Mouse (Mus musculus): ENCODE measurements at regions not wholly inside any gene's neighbourhood (a gene's known extent, or its start where the extent isn't known, plus 50 kb on each side); places are given as distances from the start of the nearest gene placed in this dataset.

GRCm38 (mm10) chr15:43615727-43616126 is 3481.6 kb downstream of the 9330182O14Rik start:
- no peak overlapping the region for H3K9ac ChIP-seq (ENCODE audit: low read length)
- no peak for ATAC-seq (ENCODE audit: low FRiP score, low TSS enrichment)
- H3K9me3 ChIP-seq (ENCODE audit: control insufficient read depth, low read length), result no peaks in the 10 kb centered on the region
- no peaks in the 10 kb centered on the region for H3K36me3 ChIP-seq (ENCODE audit: control insufficient read depth, insufficient read depth, low read length)
- no peak for TF ChIP-seq CTCF (IDR thresholded peaks at IDR 0.05; ENCODE audit: low read depth)
- no peak for TF ChIP-seq EP300 (optimal IDR thresholded peaks at IDR 0.05)
- no peak for DNase-seq (ENCODE audit: low spot score)
- no peaks in the 10 kb centered on the region for H3K4me1 ChIP-seq (replicated peaks; ENCODE audit: control insufficient read depth, insufficient read depth)
- no peaks in the 10 kb centered on the region for H3K27me3 ChIP-seq (ENCODE audit: control insufficient read depth, insufficient read depth, low read length)
- H3K27ac ChIP-seq (replicated peaks), result no peak overlapping the region
- no peak overlapping the region for H3K4me2 ChIP-seq (replicated peaks; ENCODE audit: low read depth)
- H3K4me3 ChIP-seq (ENCODE audit: low read depth, low read length), result no peak overlapping the region
- WGBS, result 71% methylated on average over 1 of the region's 1 CpGs

GRCm38 (mm10) chr15:43624431-43624965 is 3490.3 kb downstream of the 9330182O14Rik start:
- Histone ChIP-seq H3K27ac (replicated peaks) (no peak overlapping the region), H3K4me1 (replicated peaks; ENCODE audit: control insufficient read depth, insufficient read depth) (no peaks in the 10 kb centered on the region), H3K9me3 (ENCODE audit: control insufficient read depth, low read length) (no peaks in the 10 kb centered on the region), H3K4me3 (ENCODE audit: low read depth, low read length) (no peak overlapping the region), H3K27me3 (ENCODE audit: control insufficient read depth, insufficient read depth, low read length) (no peaks in the 10 kb centered on the region), H3K36me3 (ENCODE audit: control insufficient read depth, insufficient read depth, low read length) (no peaks in the 10 kb centered on the region), H3K9ac (ENCODE audit: low read length) (no peak overlapping the region), H3K4me2 (replicated peaks; ENCODE audit: low read depth) (no peak overlapping the region)
- no peak for TF ChIP-seq CTCF (IDR thresholded peaks at IDR 0.05; ENCODE audit: low read depth)
- TF ChIP-seq EP300 (optimal IDR thresholded peaks at IDR 0.05), result no peak
- DNase-seq (ENCODE audit: low spot score) (no peak), ATAC-seq (ENCODE audit: low FRiP score, low TSS enrichment) (no peak)
- 44% methylated on average over 2 of the region's 2 CpGs for WGBS

GRCm38 (mm10) chr15:43625021-43625510 is 3490.9 kb downstream of the 9330182O14Rik start:
- Histone ChIP-seq H3K4me1 (replicated peaks; ENCODE audit: control insufficient read depth, insufficient read depth) (no peaks in the 10 kb centered on the region), H3K9me3 (ENCODE audit: control insufficient read depth, low read length) (no peaks in the 10 kb centered on the region), H3K4me2 (replicated peaks; ENCODE audit: low read depth) (no peak overlapping the region), H3K27me3 (ENCODE audit: control insufficient read depth, insufficient read depth, low read length) (no peaks in the 10 kb centered on the region), H3K9ac (ENCODE audit: low read length) (no peak overlapping the region), H3K27ac (replicated peaks) (no peak overlapping the region), H3K36me3 (ENCODE audit: control insufficient read depth, insufficient read depth, low read length) (no peaks in the 10 kb centered on the region), H3K4me3 (ENCODE audit: low read depth, low read length) (no peak overlapping the region)
- DNase-seq (ENCODE audit: low spot score), result no peak
- TF ChIP-seq EP300 (optimal IDR thresholded peaks at IDR 0.05) (no peak), CTCF (IDR thresholded peaks at IDR 0.05; ENCODE audit: low read depth) (no peak)
- WGBS, result 72% methylated on average over 4 of the region's 4 CpGs
- ATAC-seq (ENCODE audit: low FRiP score, low TSS enrichment), result no peak

- no peak overlapping the region for H3K27ac ChIP-seq (replicated peaks)
- no peaks in the 10 kb centered on the region for H3K36me3 ChIP-seq (ENCODE audit: control insufficient read depth, insufficient read depth, low read length)
- ATAC-seq (ENCODE audit: low FRiP score, low TSS enrichment) (no peak), DNase-seq (ENCODE audit: low spot score) (no peak)
- TF ChIP-seq EP300 (optimal IDR thresholded peaks at IDR 0.05) (no peak), CTCF (IDR thresholded peaks at IDR 0.05; ENCODE audit: low read depth) (no peak)
- H3K27me3 ChIP-seq (ENCODE audit: control insufficient read depth, insufficient read depth, low read length), result no peaks in the 10 kb centered on the region
- H3K9me3 ChIP-seq (ENCODE audit: control insufficient read depth, low read length), result no peaks in the 10 kb centered on the region
- H3K9ac ChIP-seq (ENCODE audit: low read length), result no peak overlapping the region
- no peaks in the 10 kb centered on the region for H3K4me1 ChIP-seq (replicated peaks; ENCODE audit: control insufficient read depth, insufficient read depth)
- WGBS, result 79% methylated on average over 2 of the region's 2 CpGs
- H3K4me2 ChIP-seq (replicated peaks; ENCODE audit: low read depth), result no peak overlapping the region
- H3K4me3 ChIP-seq (ENCODE audit: low read depth, low read length), result no peak overlapping the region
Observed at GRCm38 (mm10) chr15:43650818-43651500, 3516.8 kb downstream of the 9330182O14Rik start.

- no peaks in the 10 kb centered on the region for H3K9me3 ChIP-seq (ENCODE audit: control insufficient read depth, low read length)
- H3K36me3 ChIP-seq (ENCODE audit: control insufficient read depth, insufficient read depth, low read length), result no peaks in the 10 kb centered on the region
- H3K27me3 ChIP-seq (ENCODE audit: control insufficient read depth, insufficient read depth, low read length), result no peaks in the 10 kb centered on the region
- DNase-seq (ENCODE audit: low spot score), result no peak
- no peak for ATAC-seq (ENCODE audit: low FRiP score, low TSS enrichment)
- no peak overlapping the region for H3K4me3 ChIP-seq (ENCODE audit: low read depth, low read length)
- no peak overlapping the region for H3K27ac ChIP-seq (replicated peaks)
- no peak overlapping the region for H3K9ac ChIP-seq (ENCODE audit: low read length)
- WGBS, result 25% methylated on average over 1 of the region's 1 CpGs
- no peaks in the 10 kb centered on the region for H3K4me1 ChIP-seq (replicated peaks; ENCODE audit: control insufficient read depth, insufficient read depth)
- TF ChIP-seq CTCF (IDR thresholded peaks at IDR 0.05; ENCODE audit: low read depth), result no peak
- TF ChIP-seq EP300 (optimal IDR thresholded peaks at IDR 0.05), result no peak
- no peak overlapping the region for H3K4me2 ChIP-seq (replicated peaks; ENCODE audit: low read depth)
Observed at GRCm38 (mm10) chr15:43663648-43664047, 3529.5 kb downstream of the 9330182O14Rik start.

GRCm38 (mm10) chr15:43678844-43679243 is 3544.7 kb downstream of the 9330182O14Rik start:
- Histone ChIP-seq H3K4me3 (ENCODE audit: low read depth, low read length) (no peak overlapping the region), H3K9ac (ENCODE audit: low read length) (no peak overlapping the region), H3K27me3 (ENCODE audit: control insufficient read depth, insufficient read depth, low read length) (no peaks in the 10 kb centered on the region), H3K4me1 (replicated peaks; ENCODE audit: control insufficient read depth, insufficient read depth) (no peaks in the 10 kb centered on the region), H3K27ac (replicated peaks) (no peak overlapping the region), H3K36me3 (ENCODE audit: control insufficient read depth, insufficient read depth, low read length) (no peaks in the 10 kb centered on the region), H3K4me2 (replicated peaks; ENCODE audit: low read depth) (no peak overlapping the region), H3K9me3 (ENCODE audit: control insufficient read depth, low read length) (no peaks in the 10 kb centered on the region)
- ATAC-seq (ENCODE audit: low FRiP score, low TSS enrichment) (no peak), DNase-seq (ENCODE audit: low spot score) (no peak)
- TF ChIP-seq CTCF (IDR thresholded peaks at IDR 0.05; ENCODE audit: low read depth) (no peak), EP300 (optimal IDR thresholded peaks at IDR 0.05) (no peak)
- 31% methylated on average over 1 of the region's 1 CpGs for WGBS
